Mouse (Mus musculus) embryonic facial prominence, embryonic 11.5 days (tissue): ENCODE measurements around the gene Usp12. TPM values are rescaled to one million over a fixed set of nuclear protein-coding genes. Genes with fewer than 3 reads are reported as not detected.

Experiments
- ATAC-seq: fragments of 200-750 bp; cut with Nextera tagmentation; replicated peaks from 2 replicates; pipeline ENCODE4 v1.8.0; 2017; ENCODE audit warnings: low read depth; ENCODE audit not compliant: insufficient number of reproducible peaks, low FRiP score, low TSS enrichment
- DNase-seq: peaks from one replicate; pipeline ENCODE4 v3.0.0-alpha.2; 2015; ENCODE audit warnings: low spot score
- H3K27ac ChIP-seq: fragments of 300-500 bp; sonication (generic); replicated peaks from 2 replicates; pipeline ENCODE4 v1.5.1; 2014; ENCODE audit warnings: mild to moderate bottlenecking, low read depth, low read length, control low read depth
- H3K27me3 ChIP-seq: fragments of 300-500 bp; sonication (generic); 2 replicates; pipeline ENCODE4 v1.6.1; 2014; ENCODE audit warnings: mild to moderate bottlenecking, low read length, moderate library complexity, mixed read lengths; ENCODE audit not compliant: control insufficient read depth, insufficient read depth
- H3K36me3 ChIP-seq: fragments of 300-500 bp; sonication (generic); replicated peaks from 2 replicates; pipeline ENCODE4 v1.6.1; 2014; ENCODE audit warnings: low read depth, mild to moderate bottlenecking, low read length, moderate library complexity, mixed read lengths; ENCODE audit not compliant: control insufficient read depth, insufficient read depth
- H3K4me1 ChIP-seq: fragments of 300-500 bp; sonication (generic); 2 replicates; pipeline ENCODE4 v1.6.1; 2014; ENCODE audit warnings: low read length, mixed read lengths; ENCODE audit not compliant: control insufficient read depth, insufficient read depth
- H3K4me2 ChIP-seq: fragments of 300-500 bp; sonication (generic); 2 replicates; pipeline ENCODE4 v1.6.1; 2014; ENCODE audit warnings: low read depth, mild to moderate bottlenecking, control low read depth, low read length, moderate library complexity
- H3K4me3 ChIP-seq: fragments of 300-500 bp; sonication (generic); 2 replicates; pipeline ENCODE4 v1.5.1; 2014; ENCODE audit warnings: low read depth, low read length, control low read depth
- H3K9ac ChIP-seq: fragments of 300-500 bp; sonication (generic); replicated peaks from 2 replicates; pipeline ENCODE4 v1.6.1; 2014; ENCODE audit warnings: mild to moderate bottlenecking, control low read depth, low read length
- H3K9me3 ChIP-seq: fragments of 300-500 bp; sonication (generic); replicated peaks from 2 replicates; pipeline ENCODE4 v1.6.1; 2016; ENCODE audit warnings: mild to moderate bottlenecking, low read length, inconsistent platforms, mixed read lengths; ENCODE audit not compliant: control insufficient read depth
- WGBS: fragments of 180-500 bp; shearing (Covaris S2); extraction: QIAGEN DNeasy Blood & Tissue Kit; methylation state at CpG from one replicate; pipeline ENCODE4 v1.1.7; 2014; 5-methylcytosine and 5-hydroxymethylcytosine counted together
- polyA plus RNA-seq: library from polyadenylated mRNA; unstranded; fragments of >200 nt; fragmentation: Nextera tagmentation; extraction: Ambion mirVana; gene quantifications from 2 replicates; pipeline ENCODE4 v1.2.1, GENCODE M21; 2014

Gene Usp12
- polyA plus RNA-seq, 1 experiment from 2014 or later: 11.1 TPM

DNA sequence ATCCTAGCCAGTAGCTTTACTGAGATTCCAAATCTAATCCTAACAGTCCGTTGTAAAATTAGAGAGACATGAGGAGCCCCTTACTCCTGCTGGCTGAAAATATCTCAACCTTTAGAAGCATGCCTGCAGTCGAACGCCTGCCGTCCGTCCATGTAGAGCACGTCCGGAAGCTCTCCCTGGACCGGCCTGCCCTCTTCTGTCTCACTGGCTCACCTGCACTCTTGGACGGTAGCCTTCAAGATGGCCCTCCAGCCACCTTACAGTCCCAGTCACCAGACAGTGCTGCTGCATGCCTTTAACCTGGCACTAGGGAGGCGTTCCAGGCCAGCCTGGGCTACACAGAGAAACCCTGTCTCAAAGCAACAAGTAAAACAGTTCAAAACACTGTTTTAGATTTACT is 11.5 kb downstream of the Usp12 start:
- no peak for ATAC-seq
- Histone ChIP-seq H3K36me3 (no peaks in the 10 kb centered on the region), H3K9ac (no peak overlapping the region), H3K4me2 (no peak overlapping the region), H3K27ac (no peak overlapping the region), H3K4me3 (no peak overlapping the region), H3K4me1 (no peaks in the 10 kb centered on the region), H3K27me3 (no peaks in the 10 kb centered on the region), H3K9me3 (no peaks in the 10 kb centered on the region)
- WGBS: 90% methylated on average over 10 of the region's 10 CpGs
- DNase-seq: no peak

DNA sequence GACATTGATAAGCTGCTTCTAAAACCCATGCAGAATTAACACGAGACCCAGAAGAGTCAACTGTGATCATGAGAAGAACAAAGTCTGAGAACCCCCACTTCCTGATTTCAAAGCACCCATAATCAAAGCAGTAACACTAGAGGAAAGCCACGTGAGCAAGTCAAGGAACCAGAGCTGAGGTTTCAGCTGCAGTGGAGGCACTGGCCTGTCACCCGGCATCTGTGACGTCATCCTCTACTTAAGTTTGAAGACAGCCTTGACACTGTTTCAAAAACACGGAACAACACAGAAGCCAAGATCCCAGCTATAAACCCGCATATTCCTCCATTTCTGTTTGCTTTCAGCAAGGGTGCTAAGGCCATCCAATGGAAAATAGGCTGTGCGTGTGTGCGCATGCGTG is 13.1 kb downstream of the Usp12 start:
- Histone ChIP-seq H3K27ac (no peak overlapping the region), H3K4me3 (no peak overlapping the region), H3K4me2 (no peak overlapping the region), H3K4me1 (no peaks in the 10 kb centered on the region), H3K9me3 (no peaks in the 10 kb centered on the region), H3K36me3 (no peaks in the 10 kb centered on the region), H3K27me3 (no peaks in the 10 kb centered on the region), H3K9ac (no peak overlapping the region)
- DNase-seq (no peak), ATAC-seq (no peak)
- 87% methylated on average over 9 of the region's 9 CpGs for WGBS

DNA sequence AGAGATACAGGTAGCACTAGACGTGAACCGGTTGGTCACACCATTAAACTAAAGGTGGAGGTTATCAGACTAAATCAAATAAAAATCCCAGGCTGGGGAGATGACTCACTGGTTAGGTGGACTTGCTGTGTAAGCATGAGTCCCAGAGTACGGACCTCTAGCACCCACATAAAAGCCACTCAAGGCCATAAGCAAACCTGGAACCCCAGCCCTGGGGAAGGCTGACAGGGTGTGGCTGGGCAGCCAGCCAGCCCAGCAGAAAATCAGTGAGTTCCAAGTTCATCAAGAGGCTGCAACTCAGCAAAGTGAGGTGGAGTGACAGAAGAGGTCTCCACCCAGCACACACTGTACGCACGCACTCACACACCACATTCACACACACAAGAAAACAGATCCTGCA is 14.9 kb downstream of the Usp12 start:
- Histone ChIP-seq H3K4me3 (no peak overlapping the region), H3K9ac (no peak overlapping the region), H3K4me2 (no peak overlapping the region), H3K27ac (no peak overlapping the region), H3K36me3 (no peaks in the 10 kb centered on the region), H3K9me3 (no peaks in the 10 kb centered on the region), H3K27me3 (no peaks in the 10 kb centered on the region), H3K4me1 (no peaks in the 10 kb centered on the region)
- WGBS: 95% methylated on average over 5 of the region's 5 CpGs
- DNase-seq (no peak), ATAC-seq (no peak)

DNA sequence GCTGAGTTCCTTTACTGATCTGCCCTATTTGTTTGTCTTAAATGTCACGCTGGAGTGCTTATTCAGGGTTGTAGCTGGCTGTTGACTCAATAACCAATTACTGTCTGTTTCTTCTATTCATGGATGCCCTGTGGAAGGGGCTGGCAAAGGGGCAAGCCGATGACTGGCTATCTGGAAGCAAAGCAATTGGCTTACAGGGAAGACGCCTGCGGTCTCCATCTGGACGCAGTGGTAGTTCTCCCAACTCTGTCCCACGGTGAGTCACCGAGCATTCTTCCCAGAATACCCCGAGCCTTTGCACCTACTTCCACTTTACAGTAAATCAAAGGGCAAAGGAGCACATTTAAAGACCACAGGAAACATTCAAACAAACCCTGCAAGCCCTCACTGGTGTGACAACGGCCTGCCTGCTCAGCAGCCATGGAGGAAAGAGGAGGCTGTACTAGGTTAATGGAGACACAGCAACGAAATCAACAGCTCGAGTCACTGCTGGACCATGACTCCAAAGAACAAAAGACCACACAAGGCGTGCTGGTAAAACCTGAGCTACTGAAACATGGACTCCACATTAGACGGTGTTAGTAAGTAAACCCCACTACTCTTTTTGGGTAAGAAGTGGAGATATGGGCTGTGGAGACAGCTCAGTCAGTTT is 17.7 kb downstream of the Usp12 start:
- Histone ChIP-seq H3K9ac (no peak overlapping the region), H3K27me3 (no peaks in the 10 kb centered on the region), H3K36me3 (no peaks in the 10 kb centered on the region; the same call in 1 of the 2 replicates), H3K27ac (no peak overlapping the region), H3K4me1 (no peaks in the 10 kb centered on the region), H3K4me2 (no peak overlapping the region), H3K9me3 (no peaks in the 10 kb centered on the region), H3K4me3 (no peak overlapping the region)
- DNase-seq (no peak), ATAC-seq (no peak)
- WGBS: 90% methylated on average over 13 of the region's 13 CpGs

DNA sequence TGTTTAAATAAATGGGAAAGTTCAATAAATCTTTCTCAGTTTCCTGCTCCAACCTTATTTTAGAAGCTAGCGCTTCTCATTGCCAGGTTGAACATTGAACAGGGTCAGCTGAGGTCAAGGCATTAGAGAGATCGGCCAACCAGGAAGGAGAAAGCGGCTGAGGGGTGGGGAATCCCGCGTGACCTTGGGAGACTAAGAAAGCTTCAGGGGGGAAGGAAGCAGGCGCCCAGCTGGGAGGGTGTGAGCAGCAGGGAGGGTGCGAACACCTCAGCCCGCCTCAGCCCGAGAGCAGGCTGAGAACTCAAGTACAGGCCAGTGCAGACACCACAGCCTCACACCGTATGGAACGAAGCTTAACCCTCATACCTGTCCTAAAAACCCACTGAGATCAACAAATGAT is 22.8 kb downstream of the Usp12 start:
- no peaks in the 10 kb centered on the region; the same call in 1 of the 2 replicates for H3K36me3 ChIP-seq
- H3K27ac ChIP-seq: no peak overlapping the region
- no peak for DNase-seq
- ATAC-seq: no peak
- H3K9me3 ChIP-seq: no peaks in the 10 kb centered on the region
- H3K4me2 ChIP-seq: no peak overlapping the region
- 58% methylated on average over 11 of the region's 11 CpGs for WGBS
- H3K4me1 ChIP-seq: no peaks in the 10 kb centered on the region; the same call in 1 of the 2 replicates
- H3K9ac ChIP-seq: no peak overlapping the region
- H3K4me3 ChIP-seq: no peak overlapping the region
- no peaks in the 10 kb centered on the region for H3K27me3 ChIP-seq

DNA sequence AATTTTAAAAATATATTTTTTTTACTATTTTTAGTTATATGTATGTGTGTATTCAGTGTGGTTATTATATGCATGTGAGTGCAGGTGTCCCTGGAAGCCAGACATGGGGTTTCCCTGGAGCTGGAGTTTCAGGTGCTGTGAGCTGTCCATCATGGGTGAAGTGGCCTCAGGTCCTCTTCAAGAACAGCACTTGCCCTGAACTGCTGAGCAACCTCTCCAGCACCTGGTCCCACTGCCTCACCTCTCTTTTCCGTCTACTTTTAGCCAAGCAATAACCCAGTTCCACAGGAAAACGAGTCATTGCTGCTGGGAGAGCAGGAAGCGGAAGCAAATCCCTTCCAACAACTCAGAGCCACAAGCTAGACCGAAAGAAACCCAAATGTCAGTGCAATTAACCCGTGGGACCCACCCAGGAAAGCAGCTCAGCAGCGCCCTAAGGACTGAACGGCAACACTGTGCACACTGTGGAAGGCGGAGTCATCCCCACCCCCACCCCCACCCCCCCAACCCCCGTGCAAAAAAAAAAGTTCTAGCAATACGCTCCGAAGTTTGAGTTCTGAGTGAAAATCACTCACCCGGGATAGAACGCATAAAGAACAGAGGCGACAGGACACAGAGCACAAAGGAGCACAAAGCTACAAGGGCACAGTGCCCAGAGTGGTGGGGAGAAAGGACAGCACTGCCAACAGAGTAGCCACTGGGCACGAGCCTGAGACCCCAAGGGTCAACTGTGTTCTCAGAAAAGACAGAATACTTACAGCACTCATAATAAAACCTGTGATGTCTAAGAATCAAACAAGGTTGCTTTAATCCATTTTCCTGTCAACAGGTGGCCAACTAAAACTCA is 24.6 kb downstream of the Usp12 start:
- Histone ChIP-seq H3K9me3 (no peaks in the 10 kb centered on the region), H3K4me1 (no peaks in the 10 kb centered on the region; the same call in 1 of the 2 replicates), H3K4me2 (no peak overlapping the region), H3K27ac (no peak overlapping the region), H3K4me3 (no peak overlapping the region), H3K36me3 (no peaks in the 10 kb centered on the region; the same call in 1 of the 2 replicates), H3K9ac (no peak overlapping the region), H3K27me3 (no peaks in the 10 kb centered on the region)
- 82% methylated on average over 15 of the region's 15 CpGs for WGBS
- DNase-seq: no peak
- no peak for ATAC-seq

DNA sequence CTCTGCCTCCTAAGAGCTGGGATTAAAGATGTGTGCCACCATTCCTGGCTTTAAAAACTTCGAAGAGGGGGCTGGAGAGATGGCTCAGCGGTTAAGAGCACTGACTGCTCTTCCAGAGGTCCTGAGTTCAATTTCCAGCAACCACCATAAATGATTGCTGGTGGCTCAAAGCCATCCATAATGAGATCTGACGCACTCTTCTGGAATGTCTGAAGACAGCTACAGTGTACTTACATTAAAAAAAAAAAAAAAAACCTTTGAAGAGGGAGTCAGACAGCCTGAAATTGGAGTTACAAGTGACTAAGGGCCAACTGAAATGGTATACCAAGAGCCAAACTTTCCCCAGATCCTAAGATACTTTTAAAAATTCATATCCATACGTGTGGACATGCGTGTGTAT is 29.0 kb downstream of the Usp12 start:
- Histone ChIP-seq H3K4me2 (no peak overlapping the region), H3K4me1 (no peaks in the 10 kb centered on the region), H3K9me3 (no peaks in the 10 kb centered on the region), H3K36me3 (0 out of 2 replicates have a peak, but pooled peaks cover 2% of the 10 kb centered on the region), H3K27me3 (no peaks in the 10 kb centered on the region), H3K4me3 (no peak overlapping the region), H3K27ac (no peak overlapping the region), H3K9ac (no peak overlapping the region)
- WGBS: 93% methylated on average over 5 of the region's 5 CpGs
- DNase-seq: no peak
- no peak for ATAC-seq

DNA sequence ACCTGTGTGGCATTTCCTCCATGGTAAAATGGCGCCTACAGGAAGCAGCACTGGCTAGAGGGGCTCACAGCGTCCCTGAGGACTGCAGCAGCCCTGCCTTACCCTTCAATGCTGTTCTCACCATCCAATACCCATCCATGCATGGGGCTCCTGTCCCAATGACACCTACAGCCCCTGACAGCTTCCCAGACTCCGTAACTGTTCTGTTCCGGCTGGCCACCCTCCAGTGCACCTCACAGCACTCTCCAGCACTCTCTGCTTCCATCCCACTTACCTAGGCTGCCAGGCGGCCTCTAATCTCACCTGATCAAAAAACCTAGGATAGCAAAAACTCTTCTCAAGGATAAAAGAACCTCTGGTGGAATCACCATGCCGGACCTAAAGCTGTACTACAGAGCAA is 35.6 kb downstream of the Usp12 start:
- Histone ChIP-seq H3K4me2 (no peak overlapping the region), H3K9me3 (no peaks in the 10 kb centered on the region), H3K9ac (no peak overlapping the region), H3K36me3 (peaks cover 2% of the 10 kb centered on the region; the same call in 1 of the 2 replicates), H3K4me3 (no peak overlapping the region), H3K27ac (no peak overlapping the region), H3K4me1 (no peaks in the 10 kb centered on the region), H3K27me3 (no peaks in the 10 kb centered on the region)
- WGBS: 82% methylated on average over 6 of the region's 6 CpGs
- ATAC-seq: no peak
- no peak for DNase-seq
